Mouse (Mus musculus) midbrain, embryonic 12.5 days (tissue): ENCODE data around the gene Ifna6. TPM values are rescaled to one million over a fixed set of nuclear protein-coding genes. Genes with fewer than 3 reads are reported as not detected.

Experiments
- polyA plus RNA-seq: library from polyadenylated mRNA; unstranded; fragments of >200 nt; fragmentation: Nextera tagmentation; extraction: Ambion mirVana; gene quantifications from 2 replicates; pipeline ENCODE4 v1.2.1, GENCODE M21; 2016

The Ifna6 gene
- polyA plus RNA-seq, 1 experiment from 2014 or later, result not detected

Other genes with a start within 250 kb of the Ifna6 start
- gene Ifna9, start 235.0 kb upstream of the Ifna6 start, polyA plus RNA-seq, result not detected in 2 replicates
- gene Ifna12, start 224.0 kb upstream of the Ifna6 start, polyA plus RNA-seq, result not detected in 2 replicates
- not detected in 2 replicates for gene C87499, start 193.0 kb upstream of the Ifna6 start, polyA plus RNA-seq
- not detected in 2 replicates for gene Ifna13, start 183.0 kb upstream of the Ifna6 start, polyA plus RNA-seq
- not detected in 2 replicates for gene Ifna16, start 150.5 kb upstream of the Ifna6 start, polyA plus RNA-seq
- not detected in 2 replicates for gene Ifna2, start 143.5 kb upstream of the Ifna6 start, polyA plus RNA-seq
- not detected in 2 replicates for gene Ifnab, start 136.1 kb upstream of the Ifna6 start, polyA plus RNA-seq
- gene Gm26566, start 105.6 kb upstream of the Ifna6 start, polyA plus RNA-seq, result 1.3 and 2.0 TPM in 2 replicates
- gene Klhl9, start 105.0 kb upstream of the Ifna6 start, polyA plus RNA-seq, result 142 and 153 TPM in 2 replicates
- not detected in 2 replicates for gene Gm13271, start 72.5 kb upstream of the Ifna6 start, polyA plus RNA-seq
- 0.14 and 0.20 TPM in 2 replicates for gene Gm13283, start 67.3 kb upstream of the Ifna6 start, polyA plus RNA-seq
- not detected in 2 replicates for gene Gm13290, start 53.6 kb upstream of the Ifna6 start, polyA plus RNA-seq
- gene Gm13289, start 50.5 kb upstream of the Ifna6 start, polyA plus RNA-seq, result not detected in 2 replicates
- gene Gm13272, start 47.6 kb upstream of the Ifna6 start, polyA plus RNA-seq, result 0.31 TPM in 1 of 2 replicates, not detected in the other
- gene Ifnz, start 45.3 kb upstream of the Ifna6 start, polyA plus RNA-seq, result 0.37 TPM in 1 of 2 replicates, not detected in the other
- not detected in 2 replicates for gene Gm13276, start 41.7 kb upstream of the Ifna6 start, polyA plus RNA-seq
- not detected in 2 replicates for gene Gm13277, start 38.8 kb upstream of the Ifna6 start, polyA plus RNA-seq
- gene Gm13278, start 35.9 kb upstream of the Ifna6 start, polyA plus RNA-seq, result not detected in 2 replicates
- not detected in 2 replicates for gene Gm13275, start 32.9 kb upstream of the Ifna6 start, polyA plus RNA-seq
- not detected in 2 replicates for gene Gm13279, start 30.0 kb upstream of the Ifna6 start, polyA plus RNA-seq
- 0.83 TPM in 1 of 2 replicates, not detected in the other for gene Gm13285, start 27.8 kb upstream of the Ifna6 start, polyA plus RNA-seq
- gene Gm13287, start 24.2 kb upstream of the Ifna6 start, polyA plus RNA-seq, result not detected in 2 replicates
- gene Gm13288, start 21.9 kb upstream of the Ifna6 start, polyA plus RNA-seq, result not detected in 2 replicates
- not detected in 2 replicates for gene Ifna7, start 11.2 kb upstream of the Ifna6 start, polyA plus RNA-seq
- gene Ifna11, start 7.5 kb upstream of the Ifna6 start, polyA plus RNA-seq, result not detected in 2 replicates
- not detected in 2 replicates for gene Ifna5, start 8.1 kb downstream of the Ifna6 start, polyA plus RNA-seq
- gene Ifna4, start 14.4 kb downstream of the Ifna6 start, polyA plus RNA-seq, result not detected in 2 replicates
- not detected in 2 replicates for gene Ifna1, start 22.7 kb downstream of the Ifna6 start, polyA plus RNA-seq
- not detected in 2 replicates for gene Ifne, start 52.8 kb downstream of the Ifna6 start, polyA plus RNA-seq